Mouse (Mus musculus): Measurements from ENCODE around the gene Daxx. TPM values are rescaled to one million over a fixed set of nuclear protein-coding genes. Genes with fewer than 3 reads are reported as not detected.

The Daxx gene
- polyA plus RNA-seq, 1 experiment: 43.8 TPM

GRCm38 (mm10) chr17:33929371-33930279 lies 20.4 kb downstream of the Daxx start, which contains the start of gene Rgl2:
Rgl2 (plus strand) TSS chr17:33929543.
- DNase-seq (ENCODE audit: low read depth): peak; percentile 98
- TF ChIP-seq CTCF (IDR thresholded peaks at IDR 0.05; ENCODE audit: borderline replicate concordance, extremely low read depth, insufficient read depth, insufficient read length): peak; percentile 40; the same call in 1 of the 2 replicates
- 0 out of 2 replicates have a peak, but pooled peaks have one; percentile 34 for TF ChIP-seq POLR2A (IDR thresholded peaks at IDR 0.05; ENCODE audit: borderline replicate concordance, extremely low read depth, insufficient read depth, insufficient read length, poor library complexity, severe bottlenecking)

- no peak for TF ChIP-seq CTCF (IDR thresholded peaks at IDR 0.05; ENCODE audit: borderline replicate concordance, extremely low read depth, insufficient read depth, insufficient read length)
- TF ChIP-seq POLR2A (IDR thresholded peaks at IDR 0.05; ENCODE audit: borderline replicate concordance, extremely low read depth, insufficient read depth, insufficient read length, poor library complexity, severe bottlenecking): no peak
- peak; percentile 39 for DNase-seq (ENCODE audit: low read depth)
These were observed 21.3 kb downstream of the Daxx start for GRCm38 (mm10) chr17:33930280-33931158.

- DNase-seq (ENCODE audit: low read depth): no peak
- TF ChIP-seq POLR2A (IDR thresholded peaks at IDR 0.05; ENCODE audit: borderline replicate concordance, extremely low read depth, insufficient read depth, insufficient read length, poor library complexity, severe bottlenecking) (no peak), CTCF (IDR thresholded peaks at IDR 0.05; ENCODE audit: borderline replicate concordance, extremely low read depth, insufficient read depth, insufficient read length) (no peak)
These were observed 22.1 kb downstream of the Daxx start for GRCm38 (mm10) chr17:33931159-33931866.

- no peak for DNase-seq (ENCODE audit: low read depth)
- TF ChIP-seq CTCF (IDR thresholded peaks at IDR 0.05; ENCODE audit: borderline replicate concordance, extremely low read depth, insufficient read depth, insufficient read length): no peak
These were observed 22.7 kb downstream of the Daxx start for GRCm38 (mm10) chr17:33931947-33932346.

- DNase-seq (ENCODE audit: low read depth): no peak
- TF ChIP-seq POLR2A (IDR thresholded peaks at IDR 0.05; ENCODE audit: borderline replicate concordance, extremely low read depth, insufficient read depth, insufficient read length, poor library complexity, severe bottlenecking) (no peak), CTCF (IDR thresholded peaks at IDR 0.05; ENCODE audit: borderline replicate concordance, extremely low read depth, insufficient read depth, insufficient read length) (no peak)
These were observed 23.2 kb downstream of the Daxx start for GRCm38 (mm10) chr17:33932448-33932847.

GRCm38 (mm10) chr17:33932970-33933369 lies 23.8 kb downstream of the Daxx start:
- no peak for TF ChIP-seq POLR2A (IDR thresholded peaks at IDR 0.05; ENCODE audit: borderline replicate concordance, extremely low read depth, insufficient read depth, insufficient read length, poor library complexity, severe bottlenecking)
- TF ChIP-seq CTCF (IDR thresholded peaks at IDR 0.05; ENCODE audit: borderline replicate concordance, extremely low read depth, insufficient read depth, insufficient read length): no peak
- DNase-seq (ENCODE audit: low read depth): no peak

- TF ChIP-seq POLR2A (IDR thresholded peaks at IDR 0.05; ENCODE audit: borderline replicate concordance, extremely low read depth, insufficient read depth, insufficient read length, poor library complexity, severe bottlenecking): no peak
- DNase-seq (ENCODE audit: low read depth): no peak
These were observed 26.3 kb downstream of the Daxx start for GRCm38 (mm10) chr17:33935422-33936055.

- TF ChIP-seq POLR2A (IDR thresholded peaks at IDR 0.05; ENCODE audit: borderline replicate concordance, extremely low read depth, insufficient read depth, insufficient read length, poor library complexity, severe bottlenecking) (no peak), CTCF (IDR thresholded peaks at IDR 0.05; ENCODE audit: borderline replicate concordance, extremely low read depth, insufficient read depth, insufficient read length) (no peak)
- no peak for DNase-seq (ENCODE audit: low read depth)
These were observed 27.8 kb downstream of the Daxx start for GRCm38 (mm10) chr17:33936993-33937392.

- no peak for TF ChIP-seq CTCF (IDR thresholded peaks at IDR 0.05; ENCODE audit: borderline replicate concordance, extremely low read depth, insufficient read depth, insufficient read length)
- TF ChIP-seq POLR2A (IDR thresholded peaks at IDR 0.05; ENCODE audit: borderline replicate concordance, extremely low read depth, insufficient read depth, insufficient read length, poor library complexity, severe bottlenecking): no peak
- DNase-seq (ENCODE audit: low read depth): no peak
These were observed 29.6 kb downstream of the Daxx start for GRCm38 (mm10) chr17:33938783-33939182.

GRCm38 (mm10) chr17:33940206-33940805 lies 31.1 kb downstream of the Daxx start, which contains the start of the genes Pfdn6 and Wdr46:
Pfdn6 (minus strand) TSS chr17:33940343.
Wdr46 (plus strand) TSS chr17:33940660.
- TF ChIP-seq POLR2A (IDR thresholded peaks at IDR 0.05; ENCODE audit: borderline replicate concordance, extremely low read depth, insufficient read depth, insufficient read length, poor library complexity, severe bottlenecking): no peak
- DNase-seq (ENCODE audit: low read depth): peak; percentile 98

All from brain, embryonic 14.5 days (tissue).